Mouse (Mus musculus) small intestine, adult 2 months (tissue): ENCODE results near the gene G3bp1.

Source experiments
- CTCF ChIP-seq: fragments of 200-500 bp; IDR thresholded peaks from 2 replicates; pipeline ENCODE4 v1.5.1; 2012; ENCODE audit warnings: low read depth, mild to moderate bottlenecking, control low read depth, inconsistent platforms, low read length, moderate library complexity, mixed read lengths; ENCODE audit not compliant: insufficient replicate concordance, insufficient read length; ENCODE audit errors: extremely low read depth
- POLR2A ChIP-seq: fragments of 200-500 bp; IDR thresholded peaks from 2 replicates; pipeline ENCODE4 v1.6.1; 2012; ENCODE audit warnings: low read depth, mild to moderate bottlenecking, control low read depth, inconsistent platforms, low read length, moderate library complexity

DNA sequence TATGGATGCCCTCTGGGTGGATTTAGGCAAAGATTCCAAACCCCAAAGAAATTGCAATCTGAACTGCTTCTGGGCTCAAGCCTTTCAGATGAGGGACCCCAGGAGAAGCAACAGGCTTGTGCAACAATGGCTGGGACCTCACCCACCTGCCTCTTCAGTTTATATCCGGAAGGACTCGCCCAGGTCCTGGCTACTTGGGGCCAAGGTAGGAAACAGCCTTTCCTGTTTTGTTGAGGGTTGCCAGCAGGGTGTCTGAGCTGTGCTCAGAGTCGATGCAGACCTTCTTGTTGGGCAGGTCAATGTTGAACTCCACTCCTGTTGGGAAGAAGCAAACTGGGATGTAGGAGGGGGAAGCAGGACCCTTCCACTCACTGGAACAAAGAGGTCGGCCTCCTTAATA is 19.2 kb upstream of the G3bp1 start:
- no peak for TF ChIP-seq CTCF
- no peak for TF ChIP-seq POLR2A
